Mouse (Mus musculus) MEL (cell line): Measurements from ENCODE around the gene Gnat2. TPM values are rescaled to one million over a fixed set of nuclear protein-coding genes. Genes with fewer than 3 reads are reported as not detected.

Experiments used
- DNase-seq: peaks from one replicate; pipeline ENCODE4 v3.0.0; 2011; ENCODE audit warnings: low read depth, low spot score
- H3K27ac ChIP-seq: 2 replicates; pipeline ENCODE4 v1.5.1; 2012; ENCODE audit warnings: low read depth, mild to moderate bottlenecking, control low read depth, low read length, moderate library complexity; ENCODE audit not compliant: control insufficient read depth
- H3K27me3 ChIP-seq, 2 experiments: fragments of 150-350 bp in 1 of 2; sonication (generic) in 1 of 2; 2 replicates each; pipeline ENCODE4 v1.6.1; 2012; ENCODE audit warnings: low read length in 2 of 2, mild to moderate bottlenecking in 2 of 2, improper control_type of control experiment in 1 of 2, moderate library complexity in 1 of 2; ENCODE audit not compliant: insufficient read depth in 2 of 2, control insufficient read depth in 1 of 2
- H3K36me3 ChIP-seq, 2 experiments: 2 replicates each; pipeline ENCODE4 v1.6.1; 2012 to 2014; ENCODE audit warnings: low read length in 2 of 2, improper control_type of control experiment in 1 of 2, inconsistent platforms in 1 of 2, mild to moderate bottlenecking in 1 of 2; ENCODE audit not compliant: insufficient read depth in 2 of 2, control insufficient read depth in 1 of 2
- H3K4me1 ChIP-seq, 2 experiments: fragments of 150-350 bp in 1 of 2; sonication (generic) in 1 of 2; 2 replicates each; pipeline ENCODE4 v1.6.1; 2012; ENCODE audit warnings: low read length in 2 of 2, improper control_type of control experiment in 1 of 2, mild to moderate bottlenecking in 1 of 2; ENCODE audit not compliant: insufficient read depth in 2 of 2, control insufficient read depth in 1 of 2
- H3K4me3 ChIP-seq, 2 experiments: fragments of 150-350 bp in 1 of 2; sonication (generic) in 1 of 2; 2 replicates each; pipeline ENCODE4 v1.5.1; 2012; ENCODE audit warnings: low read depth in 2 of 2, low read length in 2 of 2, mild to moderate bottlenecking in 2 of 2, moderate library complexity in 2 of 2, control low read depth in 1 of 2, improper control_type of control experiment in 1 of 2; ENCODE audit not compliant: control insufficient read depth in 1 of 2, insufficient read depth in 1 of 2
- H3K79me2 ChIP-seq: 2 replicates; pipeline ENCODE4 v1.6.1; 2012; ENCODE audit warnings: mild to moderate bottlenecking, low read length, moderate library complexity; ENCODE audit not compliant: control insufficient read depth, poor library complexity, insufficient read depth
- H3K9ac ChIP-seq: 2 replicates; pipeline ENCODE4 v1.6.1; 2012; ENCODE audit warnings: low read depth, mild to moderate bottlenecking, control low read depth, low read length, moderate library complexity; ENCODE audit not compliant: control insufficient read depth, poor library complexity, severe bottlenecking
- H3K9me3 ChIP-seq: fragments of 150-350 bp; sonication (generic); replicated peaks from 2 replicates; pipeline ENCODE4 v1.6.1; 2012; ENCODE audit warnings: mild to moderate bottlenecking, low read length, improper control_type of control experiment, moderate library complexity; ENCODE audit not compliant: insufficient read depth
- BHLHE40 ChIP-seq: IDR thresholded peaks from 2 replicates; pipeline ENCODE4 v1.6.1; 2012; ENCODE audit warnings: low read depth, mild to moderate bottlenecking, inconsistent platforms, low read length, improper control_type of control experiment, borderline replicate concordance
- CHD2 ChIP-seq: IDR thresholded peaks from 2 replicates; pipeline ENCODE4 v1.6.1; 2011; ENCODE audit warnings: low read length, improper control_type of control experiment
- CTCF ChIP-seq, 3 experiments: IDR thresholded peaks in 2 of 3; conservative IDR thresholded peaks in 1 of 3; 2 replicates each; pipeline ENCODE4 v1.5.1; 2011 to 2012; ENCODE audit warnings: low read length in 3 of 3, low read depth in 2 of 3, mild to moderate bottlenecking in 2 of 3, improper control_type of control experiment in 1 of 3, inconsistent platforms in 1 of 3, mixed read lengths in 1 of 3, moderate library complexity in 1 of 3; ENCODE audit not compliant: control insufficient read depth in 1 of 3, insufficient read depth in 1 of 3, poor library complexity in 1 of 3, severe bottlenecking in 1 of 3
- E2F4 ChIP-seq: IDR thresholded peaks from 2 replicates; pipeline ENCODE4 v1.6.1; 2011; ENCODE audit warnings: low read depth, low read length, improper control_type of control experiment, borderline replicate concordance
- ELF1 ChIP-seq: IDR thresholded peaks from 2 replicates; pipeline ENCODE4 v1.6.1; 2014; ENCODE audit warnings: low read depth, mild to moderate bottlenecking, inconsistent platforms, low read length, improper control_type of control experiment, moderate library complexity
- EP300 ChIP-seq, 2 experiments: IDR thresholded peaks; 2 replicates each; pipeline ENCODE4 v1.6.1; 2011; ENCODE audit warnings: improper control_type of control experiment in 2 of 2, low read length in 2 of 2, low read depth in 1 of 2, mild to moderate bottlenecking in 1 of 2
- ETS1 ChIP-seq: IDR thresholded peaks from 2 replicates; pipeline ENCODE4 v1.6.1; 2012; ENCODE audit warnings: low read depth, mild to moderate bottlenecking, inconsistent platforms, low read length, improper control_type of control experiment, moderate library complexity
- GABPA ChIP-seq: IDR thresholded peaks from 2 replicates; pipeline ENCODE4 v1.6.1; 2012; ENCODE audit warnings: low read depth, mild to moderate bottlenecking, inconsistent platforms, low read length, improper control_type of control experiment, moderate library complexity
- GATA1 ChIP-seq: IDR thresholded peaks from 2 replicates; pipeline ENCODE4 v1.6.1; 2011; ENCODE audit warnings: low read depth, low read length, improper control_type of control experiment
- HCFC1 ChIP-seq: IDR thresholded peaks from 2 replicates; pipeline ENCODE4 v1.6.1; 2012; ENCODE audit warnings: low read depth, mild to moderate bottlenecking, inconsistent platforms, low read length, improper control_type of control experiment, moderate library complexity
- JUND ChIP-seq: IDR thresholded peaks from 2 replicates; pipeline ENCODE4 v1.6.1; 2011; ENCODE audit warnings: low read depth, mild to moderate bottlenecking, improper control_type of control experiment, low read length
- MAZ ChIP-seq: IDR thresholded peaks from 2 replicates; pipeline ENCODE4 v1.6.1; 2012; ENCODE audit warnings: low read depth, mild to moderate bottlenecking, inconsistent platforms, low read length, improper control_type of control experiment
- MEF2A ChIP-seq: IDR thresholded peaks from 2 replicates; pipeline ENCODE4 v1.6.1; 2014; ENCODE audit warnings: low read depth, mild to moderate bottlenecking, inconsistent platforms, low read length, improper control_type of control experiment; ENCODE audit not compliant: poor library complexity, insufficient replicate concordance, severe bottlenecking; ENCODE audit errors: extremely low read depth
- MXI1 ChIP-seq: IDR thresholded peaks from 2 replicates; pipeline ENCODE4 v1.6.1; 2011; ENCODE audit warnings: mild to moderate bottlenecking, low read depth, low read length, improper control_type of control experiment
- MYB ChIP-seq: IDR thresholded peaks from 2 replicates; pipeline ENCODE4 v1.6.1; 2011; ENCODE audit warnings: mild to moderate bottlenecking, low read depth, low read length, improper control_type of control experiment
- MYC ChIP-seq: IDR thresholded peaks from 2 replicates; pipeline ENCODE4 v1.6.1; 2011; ENCODE audit warnings: low read depth, mild to moderate bottlenecking, low read length, improper control_type of control experiment, moderate library complexity
- NRF1 ChIP-seq: IDR thresholded peaks from 2 replicates; pipeline ENCODE4 v1.6.1; 2014; ENCODE audit warnings: low read depth, mild to moderate bottlenecking, inconsistent platforms, low read length, improper control_type of control experiment, moderate library complexity; ENCODE audit not compliant: poor library complexity, insufficient read depth, severe bottlenecking
- POLR2A ChIP-seq, 2 experiments: IDR thresholded peaks; 2 replicates each; pipeline ENCODE4 v1.6.1; 2011 to 2012; ENCODE audit warnings: low read length in 2 of 2, mild to moderate bottlenecking in 2 of 2, control low read depth in 1 of 2, improper control_type of control experiment in 1 of 2, low read depth in 1 of 2, moderate library complexity in 1 of 2; ENCODE audit not compliant: control insufficient read depth in 1 of 2, insufficient read depth in 1 of 2, poor library complexity in 1 of 2
- POLR2AphosphoS2 ChIP-seq: IDR thresholded peaks from 2 replicates; pipeline ENCODE4 v1.6.1; 2011; ENCODE audit warnings: low read length, improper control_type of control experiment
- POLR2AphosphoS5 ChIP-seq: IDR thresholded peaks from 2 replicates; pipeline ENCODE4 v1.6.1; 2012; ENCODE audit warnings: low read depth, borderline replicate concordance, mild to moderate bottlenecking, inconsistent platforms, low read length, moderate library complexity, mixed read lengths
- RAD21 ChIP-seq: IDR thresholded peaks from 2 replicates; pipeline ENCODE4 v1.6.1; 2011; ENCODE audit warnings: mild to moderate bottlenecking, low read depth, low read length, improper control_type of control experiment
- RCOR1 ChIP-seq: IDR thresholded peaks from 2 replicates; pipeline ENCODE4 v1.6.1; 2012; ENCODE audit warnings: low read depth, mild to moderate bottlenecking, inconsistent platforms, low read length, improper control_type of control experiment
- SIN3A ChIP-seq: IDR thresholded peaks from 2 replicates; pipeline ENCODE4 v1.6.1; 2012; ENCODE audit warnings: low read length, improper control_type of control experiment, inconsistent platforms
- TAL1 ChIP-seq: IDR thresholded peaks from 2 replicates; pipeline ENCODE4 v1.6.1; 2012; ENCODE audit warnings: mild to moderate bottlenecking, inconsistent platforms, low read length, moderate library complexity, mixed read lengths
- TBP ChIP-seq: IDR thresholded peaks from 2 replicates; pipeline ENCODE4 v1.8.0; 2011; ENCODE audit warnings: low read depth, low read length, improper control_type of control experiment
- UBTF ChIP-seq: IDR thresholded peaks from 2 replicates; pipeline ENCODE4 v1.6.1; 2012; ENCODE audit warnings: low read depth, mild to moderate bottlenecking, inconsistent platforms, low read length, improper control_type of control experiment, moderate library complexity, borderline replicate concordance; ENCODE audit not compliant: insufficient read depth
- USF1 ChIP-seq: IDR thresholded peaks from 2 replicates; pipeline ENCODE4 v1.6.1; 2014; ENCODE audit warnings: low read depth, mild to moderate bottlenecking, inconsistent platforms, low read length, improper control_type of control experiment, moderate library complexity
- ZC3H11A ChIP-seq: IDR thresholded peaks from 2 replicates; pipeline ENCODE4 v1.6.1; 2012; ENCODE audit warnings: low read depth, mild to moderate bottlenecking, inconsistent platforms, low read length, improper control_type of control experiment
- ZKSCAN1 ChIP-seq: IDR thresholded peaks from 2 replicates; pipeline ENCODE4 v1.6.1; 2012; ENCODE audit warnings: low read depth, mild to moderate bottlenecking, inconsistent platforms, low read length, improper control_type of control experiment, moderate library complexity
- polyA plus RNA-seq, 2 experiments: library from polyadenylated mRNA; stranded (reverse) in 1 of 2; unstranded in 1 of 2; fragments of >175 nt in 1 of 2; fragments of >200 nt in 1 of 2; gene quantifications; 2 replicates each; pipeline versions ENCODE4 v1.2.1 to v1.2.4; 2012; ENCODE audit warnings: low replicate concordance in 2 of 2, low read depth in 1 of 2; ENCODE audit not compliant: insufficient read length in 2 of 2, insufficient read depth in 1 of 2, missing spikeins in 1 of 2
- total RNA-seq: library from RNA; depleted of rRNA; stranded (reverse); fragments of 300-350 nt; gene quantifications from 2 replicates; pipeline ENCODE4 v1.2.3, GENCODE M21; 2012

Gene Gnat2
- total and polyA plus RNA-seq, 3 experiments, result 4.7 to 12.4 TPM; not detected in 1

GRCm38 (mm10) chr3:108084767-108085270, 7.8 kb upstream of the Gnat2 start:
- Histone ChIP-seq H3K79me2 (peaks cover 53% of the 10 kb centered on the region), H3K27ac (peak overlapping the region; percentile 13), H3K4me1 (peaks cover 12 to 34% of the 10 kb centered on the region in 2 experiments), H3K4me3 (peak overlapping the region; percentile 81 to 89), H3K27me3 (no peaks in the 10 kb centered on the region), H3K9ac (peak overlapping the region; percentile 56), H3K9me3 (no peaks in the 10 kb centered on the region), H3K36me3 (peaks cover 2 to 34% of the 10 kb centered on the region in 2 experiments)
- DNase-seq, result no peak
- no peak for TF ChIP-seq TBP
- no peak for TF ChIP-seq MYC
- TF ChIP-seq UBTF, result 0 out of 2 replicates have a peak, but pooled peaks have one; percentile 18
- peak; percentile 28; the same call in 1 of the 2 replicates for TF ChIP-seq MXI1
- TF ChIP-seq ZC3H11A, result no peak
- no peak for TF ChIP-seq NRF1
- TF ChIP-seq MYB, result no peak
- TF ChIP-seq POLR2A (IDR thresholded peaks at IDR 0.05; ENCODE audit: control insufficient read depth in 1 of 2, insufficient read depth in 1 of 2, low read depth in 1 of 2, low read length in 2 of 2, poor library complexity in 1 of 2), result 0 out of 4 replicates have a peak, but pooled peaks of 1 of the 2 experiments have one; percentile 17
- no peak for TF ChIP-seq ZKSCAN1

- H3K9me3 ChIP-seq, result no peaks in the 10 kb centered on the region
- peaks cover 0 to 34% of the 10 kb centered on the region in 2 experiments; a peak in 2 of 4 replicates for H3K36me3 ChIP-seq
- H3K27ac ChIP-seq, result peak overlapping the region; percentile 71
- peak overlapping the region; percentile 92 for H3K9ac ChIP-seq
- no peaks in the 10 kb centered on the region for H3K27me3 ChIP-seq
- H3K79me2 ChIP-seq, result peaks cover 53% of the 10 kb centered on the region
- peak overlapping the region; percentile 81 to 89 for H3K4me3 ChIP-seq
- DNase-seq, result peak; percentile 93
- peaks cover 12 to 34% of the 10 kb centered on the region in 2 experiments for H3K4me1 ChIP-seq
- no peak for TF ChIP-seq CHD2
- peak in 1 of 2 experiments; percentile 45; a peak in 1 of 4 replicates for TF ChIP-seq POLR2A (IDR thresholded peaks at IDR 0.05; ENCODE audit: control insufficient read depth in 1 of 2, insufficient read depth in 1 of 2, low read depth in 1 of 2, low read length in 2 of 2, poor library complexity in 1 of 2)
- TF ChIP-seq UBTF, result no peak
- no peak; the same call in 1 of the 2 replicates for TF ChIP-seq RCOR1
- no peak for TF ChIP-seq EP300 (IDR thresholded peaks at IDR 0.05; ENCODE audit: low read depth in 1 of 2, low read length in 2 of 2)
- 0 out of 2 replicates have a peak, but pooled peaks have one; percentile 19 for TF ChIP-seq MYC
- TF ChIP-seq POLR2AphosphoS2, result no peak
- TF ChIP-seq ZC3H11A, result no peak
- no peak for TF ChIP-seq ETS1
- no peak for TF ChIP-seq GATA1
- TF ChIP-seq HCFC1, result peak; percentile 61; the same call in 1 of the 2 replicates
- TF ChIP-seq RAD21, result no peak
- no peak for TF ChIP-seq USF1
- no peak for TF ChIP-seq GABPA
- no peak for TF ChIP-seq E2F4
- TF ChIP-seq CTCF (IDR thresholded peaks at IDR 0.05 in 2 of 3, conservative IDR thresholded peaks at IDR 0.05 in 1 of 3; ENCODE audit: control insufficient read depth in 1 of 3, insufficient read depth in 1 of 3, low read depth in 2 of 3, low read length in 3 of 3, poor library complexity in 1 of 3, severe bottlenecking in 1 of 3), result no peak
- no peak for TF ChIP-seq MEF2A
- no peak for TF ChIP-seq BHLHE40
- TF ChIP-seq TBP, result no peak
- TF ChIP-seq POLR2AphosphoS5, result no peak
- peak; percentile 86 for TF ChIP-seq SIN3A
- TF ChIP-seq MXI1, result peak; percentile 60; the same call in 1 of the 2 replicates
- TF ChIP-seq MAZ, result peak; percentile 26; the same call in 1 of the 2 replicates
- no peak for TF ChIP-seq MYB
- TF ChIP-seq ELF1, result peak; percentile 94
- no peak for TF ChIP-seq JUND
- no peak for TF ChIP-seq TAL1
Measured at GRCm38 (mm10) chr3:108085281-108085720, 7.3 kb upstream of the Gnat2 start.
